Mouse (Mus musculus): ENCODE measurements at regions not wholly inside any gene's neighbourhood (a gene's known extent, or its start where the extent isn't known, plus 50 kb on each side); places are given as distances from the start of the nearest gene placed in this dataset.
"Not testable (repeated sequence)": the region's sequence is repeated elsewhere in the genome, so short reads cannot be mapped to it uniquely, and the experiment has no call there.

DNA sequence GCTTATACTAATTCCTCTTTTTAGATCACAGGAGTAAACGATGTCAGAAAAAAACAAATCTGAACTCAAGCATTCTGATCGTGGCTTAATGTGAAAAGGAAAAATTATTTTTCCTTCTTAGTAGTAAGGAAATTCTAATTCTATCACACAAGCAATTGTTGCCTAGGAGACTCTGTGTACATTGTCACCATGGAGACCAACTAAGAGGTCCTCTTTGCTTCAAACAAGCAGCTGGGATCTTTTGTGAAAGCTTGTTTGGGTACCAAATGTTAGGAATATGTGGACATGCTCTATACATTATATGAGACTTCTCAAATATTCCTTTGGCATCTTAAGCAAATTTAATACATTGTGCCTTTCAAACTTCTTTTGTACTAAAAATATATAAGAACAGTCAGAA is 345.9 kb upstream of the Atp10a start:
- DNase-seq (ENCODE audit: low read depth, low spot score), result no peak

DNA sequence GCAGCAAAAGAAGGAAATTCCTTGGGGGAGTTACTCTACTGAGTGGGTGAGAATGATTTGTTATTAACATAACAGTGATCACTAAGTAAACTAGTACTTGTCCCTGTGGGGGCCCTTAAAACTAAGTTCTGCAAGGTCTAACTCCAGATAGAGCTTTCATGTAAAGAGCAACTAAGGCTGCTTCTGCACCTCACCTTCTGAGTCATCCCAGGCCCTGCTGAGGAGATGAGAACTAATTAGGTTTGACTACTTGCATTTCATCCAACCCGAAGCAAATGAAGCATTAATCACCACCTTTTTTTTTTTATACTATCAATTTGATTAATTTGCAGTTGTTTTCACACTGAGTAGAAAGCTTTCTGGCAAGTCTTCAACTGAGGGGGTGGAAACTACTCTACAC is 333.6 kb upstream of the Atp10a start:
- peak; percentile 3 for DNase-seq (ENCODE audit: low read depth, low spot score)

DNA sequence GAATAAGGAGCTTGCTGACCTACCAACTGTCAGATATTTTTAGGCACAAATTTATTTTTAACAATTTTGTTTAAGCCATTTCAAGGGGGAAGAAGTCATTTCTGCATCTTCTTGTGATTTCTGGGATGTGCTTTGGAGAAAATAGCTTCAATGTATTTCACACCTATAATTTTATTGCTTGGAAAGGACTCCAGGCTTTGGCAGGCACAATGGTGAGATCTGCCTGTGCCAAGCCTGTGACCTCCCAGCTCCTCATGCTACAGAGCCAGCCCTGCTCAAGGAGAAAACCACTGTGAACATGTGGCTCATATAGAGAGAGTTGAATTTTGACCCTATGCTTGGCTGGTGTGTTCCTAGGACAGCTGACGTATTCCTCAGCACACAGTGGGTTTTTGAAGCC is 288.6 kb upstream of the Atp10a start:
- no peak for DNase-seq (ENCODE audit: low read depth, low spot score)

DNA sequence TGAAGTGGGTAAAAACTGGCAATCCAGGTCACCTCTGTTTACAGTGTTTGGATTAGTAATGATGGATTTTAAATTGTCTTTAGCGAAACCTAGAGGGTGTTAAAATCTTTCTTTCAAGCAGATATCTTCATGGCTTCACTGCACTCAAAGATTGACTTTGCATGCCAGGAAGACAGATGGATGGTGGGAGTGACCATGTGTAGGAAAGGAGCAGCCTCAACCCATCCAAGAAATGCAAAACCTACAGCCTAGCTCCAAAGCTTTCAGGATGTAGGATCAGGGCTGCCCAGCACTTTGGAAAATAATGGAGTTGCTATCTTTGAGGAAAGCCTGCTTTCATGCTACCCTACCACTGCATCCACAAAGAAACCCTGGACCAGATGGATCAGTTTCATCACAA is 272.6 kb upstream of the Atp10a start:
- no peak for DNase-seq (ENCODE audit: low read depth, low spot score)

DNA sequence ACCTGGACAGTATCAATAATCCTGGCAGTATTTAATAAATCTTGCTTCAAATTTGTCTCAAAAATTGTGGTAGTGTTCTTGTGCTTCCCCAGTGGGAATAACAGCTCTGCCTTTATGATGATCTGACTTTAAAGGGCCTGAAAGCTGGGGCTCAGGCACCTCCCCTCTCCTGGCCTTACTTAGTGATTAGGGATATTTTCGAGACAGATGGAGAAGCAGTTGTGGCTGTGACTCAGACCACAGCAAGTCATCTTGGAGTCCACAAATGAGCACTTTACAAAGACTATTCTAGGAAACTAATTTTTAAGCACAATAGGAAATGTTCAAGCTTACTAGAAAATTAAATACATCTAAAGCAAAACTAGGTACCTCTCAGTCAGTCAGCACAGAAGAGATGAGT is 267.6 kb upstream of the Atp10a start:
- no peak for DNase-seq (ENCODE audit: low read depth, low spot score)

DNA sequence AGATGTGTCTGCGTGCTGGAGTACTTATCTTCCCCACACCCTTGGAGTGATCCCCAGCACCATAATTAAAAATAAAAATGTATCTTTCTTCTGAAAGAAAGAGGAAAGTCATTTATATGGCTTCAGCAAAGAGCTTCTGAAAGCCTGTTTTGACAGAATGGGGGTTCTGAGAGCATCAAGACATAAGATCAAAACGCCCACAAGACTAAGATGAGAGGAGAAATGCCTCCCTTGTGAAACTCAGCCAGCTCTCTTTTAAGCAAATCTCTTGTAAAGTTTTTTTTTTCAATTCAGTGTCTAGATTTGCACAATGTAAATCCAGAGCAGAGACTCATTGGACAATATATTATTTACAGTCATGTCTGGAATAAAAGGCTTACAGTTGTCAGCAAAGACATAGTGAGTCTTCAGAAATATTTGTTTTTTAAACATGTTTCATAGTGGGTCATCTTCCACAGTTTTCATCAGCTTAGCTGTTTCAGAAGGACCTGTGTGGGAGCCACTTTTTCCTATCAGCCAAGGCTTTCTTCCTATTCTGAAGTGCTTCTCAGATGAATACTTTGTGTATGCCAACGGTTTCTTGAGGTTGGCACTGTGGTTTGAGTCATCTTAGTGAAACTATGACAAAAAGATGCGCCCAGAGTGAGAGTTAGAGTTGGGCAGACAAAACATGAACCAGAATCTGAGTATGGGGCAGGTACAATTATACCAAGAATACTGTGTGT is 263.4 kb upstream of the Atp10a start:
- no peak for DNase-seq (ENCODE audit: low read depth, low spot score)

DNA sequence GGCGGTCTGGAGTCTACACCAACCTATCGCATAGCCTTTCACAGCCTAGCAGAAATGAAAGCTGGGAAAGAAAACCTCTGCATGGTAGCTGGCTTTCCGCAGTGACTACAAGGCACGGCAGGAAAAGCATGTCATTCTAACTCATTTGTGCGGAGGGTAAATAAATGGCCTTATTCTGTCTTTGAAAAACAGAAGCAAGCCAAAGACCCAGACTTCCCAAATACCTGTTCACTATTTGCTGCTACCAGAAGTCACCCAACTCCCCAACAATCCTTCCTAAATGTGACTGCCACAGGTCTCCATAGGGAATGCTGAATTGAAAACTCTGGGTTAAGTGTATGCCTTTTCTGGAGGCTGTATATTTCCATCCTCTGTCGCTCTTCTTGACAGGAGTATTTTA is 258.0 kb upstream of the Atp10a start:
- DNase-seq (ENCODE audit: low read depth, low spot score), result no peak

DNA sequence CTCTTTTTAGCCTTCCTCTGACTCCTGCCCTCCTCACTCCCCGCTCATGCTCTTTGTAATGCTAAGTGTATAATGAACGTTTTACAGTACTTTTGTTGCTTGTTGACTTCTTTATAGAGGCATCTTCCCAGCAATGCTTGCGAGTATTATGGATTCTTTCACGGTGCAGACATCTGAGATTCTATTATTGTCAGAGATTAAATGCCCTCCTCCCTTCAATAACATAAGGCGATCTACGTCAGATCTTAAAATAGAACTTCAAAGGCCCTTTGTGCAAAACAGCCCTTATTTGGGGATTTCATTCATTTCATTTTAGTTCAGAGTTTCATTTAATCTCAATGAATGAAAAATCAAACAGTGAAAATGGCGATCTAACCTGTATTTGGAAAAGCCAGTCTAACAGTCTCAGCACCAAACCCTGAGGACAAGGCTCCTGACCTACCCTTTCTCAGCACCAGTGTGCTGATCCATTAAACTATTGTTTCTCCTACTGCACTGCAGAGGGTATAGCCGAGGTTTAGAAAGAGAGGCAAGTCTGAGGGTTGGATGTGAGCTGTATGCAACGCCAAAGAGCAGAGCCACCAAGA is 257.3 kb upstream of the Atp10a start:
- peak; percentile 13 for DNase-seq (ENCODE audit: low read depth, low spot score)

DNA sequence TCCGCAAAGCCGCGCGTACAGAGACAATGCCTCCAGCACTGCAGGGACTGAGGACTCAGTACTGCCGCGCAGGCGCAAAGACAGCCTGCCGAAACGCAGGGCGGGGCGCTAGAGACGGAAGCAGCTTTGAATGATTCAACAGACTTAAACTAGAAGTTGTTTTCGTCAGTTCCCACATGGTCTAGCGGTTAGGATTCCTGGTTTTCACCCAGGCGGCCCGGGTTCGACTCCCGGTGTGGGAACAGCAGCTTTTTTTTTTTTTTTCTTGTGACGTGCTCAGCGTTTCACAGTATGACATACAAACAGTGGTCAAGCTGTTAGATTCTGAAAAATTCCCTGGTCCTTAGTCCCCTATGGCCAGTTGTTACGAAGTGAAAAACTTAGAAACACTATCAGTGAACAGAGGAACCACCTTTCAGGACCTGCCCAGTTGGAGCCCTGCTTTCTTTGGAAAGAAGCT is 256.8 kb upstream of the Atp10a start:
- DNase-seq (ENCODE audit: low read depth, low spot score), result peak; percentile 95

DNA sequence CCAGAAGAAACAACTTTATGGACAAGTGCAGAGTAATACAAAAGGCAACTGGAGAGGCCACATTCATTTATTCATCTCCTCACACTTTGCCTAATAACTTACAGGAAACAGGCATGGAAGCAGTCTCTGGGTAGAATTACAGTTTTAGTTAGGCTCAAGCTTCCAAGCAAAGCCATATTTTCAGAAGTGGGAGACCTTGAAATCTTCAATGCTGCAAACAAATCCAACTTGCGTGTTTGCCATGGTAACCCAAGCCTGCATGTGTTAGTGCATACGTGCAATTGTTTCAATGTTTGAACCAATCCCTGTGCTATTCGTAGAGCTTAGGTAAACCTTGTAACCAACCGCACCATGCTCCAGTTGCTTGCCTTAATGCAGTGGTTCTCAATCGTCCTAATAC is 256.3 kb upstream of the Atp10a start:
- DNase-seq (ENCODE audit: low read depth, low spot score), result no peak

DNA sequence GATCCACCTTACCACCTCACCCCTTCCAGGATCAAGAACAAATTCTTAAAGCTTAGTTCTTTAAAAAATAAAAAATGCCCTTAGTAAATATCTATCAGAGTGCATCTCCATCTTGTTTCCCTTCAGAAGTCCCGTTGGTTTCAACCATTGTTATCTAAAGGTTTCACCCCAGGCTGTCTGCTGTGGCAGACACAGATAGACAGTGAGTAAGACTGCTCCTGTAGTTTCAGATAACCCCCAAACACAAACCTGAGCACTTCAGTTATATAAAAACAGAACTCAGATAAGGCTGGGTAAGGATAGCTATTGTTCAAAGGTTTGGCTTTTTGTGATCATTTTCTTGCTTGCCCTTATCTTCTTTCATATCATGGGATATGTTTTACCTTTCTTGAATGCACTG is 255.4 kb upstream of the Atp10a start:
- no peak for DNase-seq (ENCODE audit: low read depth, low spot score)

DNA sequence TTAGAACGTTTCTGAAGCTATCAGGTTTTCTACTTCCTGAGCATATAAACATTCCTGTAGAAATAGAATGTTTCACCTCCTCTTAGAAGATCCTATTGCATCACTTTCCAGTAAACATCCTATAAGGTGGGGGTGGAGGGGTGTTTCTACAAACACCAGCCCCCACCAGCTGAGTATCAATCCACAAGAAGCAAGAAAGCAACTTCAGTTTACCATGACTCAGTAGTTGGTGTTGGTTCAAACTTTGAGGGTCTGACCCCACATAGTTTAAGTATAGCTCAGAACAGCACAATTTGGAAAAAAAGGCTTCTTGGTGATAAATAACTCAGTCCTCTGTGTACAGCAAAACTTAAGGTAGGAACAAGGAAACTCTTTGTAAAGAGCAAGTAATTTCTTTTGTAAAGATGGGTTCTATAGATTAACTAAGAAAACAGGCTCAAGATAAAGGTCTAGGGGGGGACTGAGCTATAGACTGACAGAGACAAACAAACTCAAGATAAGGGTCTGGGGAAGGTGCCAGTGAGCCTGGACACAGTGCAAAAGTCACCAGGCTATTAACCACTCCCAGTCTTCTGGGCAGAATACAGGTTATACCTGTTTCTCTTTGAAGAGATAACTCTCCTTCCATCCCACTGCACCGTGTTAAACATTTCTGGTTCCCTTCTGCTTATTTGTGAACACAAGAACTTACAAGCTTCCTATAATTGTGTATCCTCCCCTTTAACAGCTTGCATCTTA is 218.9 kb upstream of the Atp10a start:
- no peak for DNase-seq (ENCODE audit: low read depth, low spot score)

DNA sequence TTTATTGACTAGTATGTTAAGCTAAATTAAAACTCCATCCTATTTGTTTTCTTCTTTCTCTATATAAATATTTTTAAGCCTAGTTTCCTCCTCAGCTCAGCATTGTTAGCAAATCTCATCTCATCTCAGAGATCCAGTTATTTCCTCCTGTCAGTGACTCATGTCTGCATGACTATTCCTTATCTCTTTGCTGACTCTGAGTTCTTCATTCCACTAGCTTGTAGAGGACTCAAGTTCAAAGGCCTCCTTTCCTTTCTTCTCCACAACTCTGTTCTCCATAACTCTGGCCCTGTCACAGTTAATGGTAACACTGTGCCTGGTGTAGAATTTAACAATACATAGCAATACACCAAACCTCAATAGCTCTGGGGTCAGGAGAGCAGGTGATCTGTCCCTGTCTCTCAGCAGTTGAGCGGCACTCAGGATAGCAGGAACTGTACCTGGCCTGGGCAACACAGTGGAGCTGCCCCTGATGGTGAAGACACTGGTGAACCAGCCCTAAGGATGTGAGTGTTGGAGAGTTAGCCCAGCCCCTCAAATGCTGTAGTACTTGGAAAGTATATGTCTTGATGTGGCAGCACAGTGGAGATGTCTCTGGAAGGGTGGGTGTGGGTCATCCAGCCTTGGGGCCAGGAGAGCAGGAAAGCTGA is 213.3 kb upstream of the Atp10a start:
- no peak for DNase-seq (ENCODE audit: low read depth, low spot score)

DNA sequence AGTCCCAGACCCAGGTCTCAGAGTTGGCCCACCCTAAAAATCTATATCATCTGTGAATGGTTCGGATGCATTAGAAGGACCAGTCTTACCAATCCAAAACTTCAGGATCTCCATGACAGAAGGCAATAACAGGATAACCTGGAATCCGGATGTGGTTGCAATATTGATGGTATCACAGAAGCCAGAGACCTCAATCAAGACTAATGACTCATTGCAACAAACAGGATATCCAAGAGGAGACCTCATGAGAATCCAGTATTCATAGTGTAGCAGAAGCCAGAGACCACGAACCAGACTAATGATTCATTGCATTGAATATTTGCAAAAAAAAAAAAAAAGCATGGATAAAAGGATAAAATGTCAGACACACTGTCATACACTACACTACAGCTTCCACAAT is 212.7 kb upstream of the Atp10a start:
- no peak for DNase-seq (ENCODE audit: low read depth, low spot score)

DNA sequence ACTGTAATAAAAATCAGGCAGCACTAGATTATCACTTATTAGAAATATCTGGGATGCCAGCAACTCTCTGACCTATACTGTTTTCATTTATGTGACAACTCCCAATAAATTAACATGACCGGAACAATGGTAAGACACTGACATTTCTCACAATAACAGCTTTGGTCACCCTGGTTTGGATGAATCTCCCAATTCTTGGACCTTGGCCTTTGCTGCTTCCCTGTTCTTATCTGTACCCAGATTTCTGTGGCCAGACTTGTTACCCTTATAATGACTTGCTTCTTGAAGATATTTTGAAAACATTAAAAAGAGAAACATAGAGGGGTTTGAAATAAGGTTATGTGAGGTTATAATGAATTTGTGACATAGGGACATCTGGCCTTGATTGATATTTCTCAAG is 210.2 kb upstream of the Atp10a start:
- DNase-seq (ENCODE audit: low read depth, low spot score), result no peak

DNA sequence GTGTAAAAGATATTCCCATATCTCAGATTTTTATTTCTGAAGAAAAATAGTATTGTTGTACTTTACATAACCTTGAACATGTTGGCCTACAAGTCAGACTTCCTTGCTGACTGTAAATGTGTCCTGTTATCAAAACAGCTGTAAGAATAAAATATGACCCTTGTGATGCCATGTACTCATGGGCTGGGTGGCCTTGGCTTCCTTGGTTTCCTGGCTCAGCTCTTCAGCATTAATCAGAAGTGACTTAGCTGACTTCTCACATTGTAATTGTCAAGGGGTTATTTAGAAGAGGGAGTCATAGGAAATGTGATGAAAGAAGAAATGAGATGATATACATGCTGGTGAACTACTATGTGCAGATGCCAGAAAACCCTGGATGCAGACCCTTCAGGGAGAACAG is 209.7 kb upstream of the Atp10a start:
- DNase-seq (ENCODE audit: low read depth, low spot score), result no peak

DNA sequence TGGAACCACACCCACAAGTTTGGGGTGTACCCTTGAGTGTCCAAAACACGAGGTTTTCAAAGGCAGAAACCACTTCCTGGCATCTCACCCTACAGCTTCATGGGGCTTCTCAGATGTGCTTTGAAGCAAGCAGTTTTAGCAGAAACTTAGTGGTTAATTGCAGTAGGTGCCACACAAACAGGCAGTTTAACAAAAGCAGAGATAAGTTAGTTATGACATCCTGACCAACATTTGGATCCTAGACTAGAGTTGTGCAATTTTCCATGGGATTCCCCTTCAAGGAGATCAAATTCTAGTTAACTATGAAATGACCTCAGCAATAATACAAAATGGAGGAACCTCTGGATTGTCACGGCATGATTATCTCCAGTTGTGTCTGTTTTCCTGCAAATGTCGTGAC is 207.2 kb upstream of the Atp10a start:
- no peak for DNase-seq (ENCODE audit: low read depth, low spot score)

DNA sequence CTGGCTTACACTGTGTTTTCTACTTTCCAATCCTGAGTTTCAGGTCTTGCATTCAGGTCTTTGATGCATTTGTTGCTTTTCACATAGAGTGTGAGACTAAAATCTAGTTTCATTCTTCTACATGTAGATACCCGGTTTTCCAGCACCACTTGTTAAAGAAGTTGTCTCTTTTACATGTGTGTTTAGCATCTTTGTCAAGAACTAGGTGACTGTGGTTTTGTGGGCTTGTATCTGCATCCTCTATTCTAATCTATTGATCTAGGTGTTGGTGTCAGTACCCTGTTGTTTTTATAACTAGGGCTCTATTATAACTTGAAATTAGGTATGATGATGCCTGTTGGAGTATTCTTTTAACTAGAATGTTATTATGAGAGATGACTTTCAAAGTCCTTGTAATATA is 204.0 kb upstream of the Atp10a start:
- DNase-seq (ENCODE audit: low read depth, low spot score), result no peak

DNA sequence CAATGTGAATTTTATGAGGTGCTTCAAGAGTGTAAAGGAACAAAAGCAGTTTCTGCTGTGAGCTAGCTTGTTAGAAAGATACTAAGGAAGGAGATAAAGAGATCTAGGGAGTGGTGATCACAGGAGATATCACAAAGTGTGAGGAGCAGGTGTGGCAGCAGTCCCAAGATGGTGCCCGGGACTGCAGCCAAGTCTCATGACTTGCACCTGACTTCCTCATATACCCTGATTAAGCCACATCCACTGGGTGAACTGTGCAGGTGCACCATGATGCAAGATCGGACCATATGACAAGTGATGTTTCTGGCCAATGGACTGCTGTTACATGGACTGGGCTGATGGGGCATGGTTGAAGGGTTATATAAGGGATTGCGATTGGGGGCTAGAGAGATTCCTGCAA is 197.8 kb upstream of the Atp10a start:
- DNase-seq (ENCODE audit: low read depth, low spot score), result not testable (repeated sequence)

DNA sequence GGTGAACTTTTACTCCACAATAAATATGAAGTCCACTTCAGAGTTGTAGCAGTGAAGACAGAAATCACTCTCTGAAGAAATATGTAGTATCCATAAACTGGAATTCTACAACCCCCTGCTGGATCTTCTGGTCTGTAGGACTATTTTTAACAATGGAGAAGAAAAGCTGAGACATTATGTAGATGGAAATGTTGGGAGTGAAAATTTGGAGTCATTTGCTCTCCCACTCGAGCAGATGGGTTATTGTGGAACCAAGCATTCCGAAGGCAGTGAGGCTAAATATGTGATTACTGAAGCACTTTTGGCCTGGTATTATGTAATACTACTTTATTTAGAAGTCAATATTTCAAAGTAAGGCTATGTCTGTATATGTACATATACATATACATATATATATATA is 195.0 kb upstream of the Atp10a start:
- no peak for DNase-seq (ENCODE audit: low read depth, low spot score)

DNA sequence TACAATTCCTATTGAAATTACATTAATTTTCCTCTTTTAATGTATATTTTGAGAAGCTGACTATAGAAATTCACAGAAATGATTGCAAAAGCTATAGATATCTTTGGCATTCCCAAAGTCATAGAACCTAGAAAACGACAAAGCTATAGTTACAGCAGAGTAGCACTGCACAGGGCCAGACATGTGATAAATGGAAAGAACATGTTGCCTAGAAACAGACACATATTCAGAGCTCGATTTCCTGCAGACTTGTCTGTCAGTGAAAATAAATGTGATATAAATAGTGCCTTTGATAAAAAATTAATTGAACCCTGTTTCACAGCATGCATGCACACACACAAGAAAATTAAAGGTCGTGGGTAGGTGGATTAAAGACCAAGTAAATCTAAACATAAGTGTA is 182.8 kb upstream of the Atp10a start:
- DNase-seq (ENCODE audit: low read depth, low spot score), result no peak

DNA sequence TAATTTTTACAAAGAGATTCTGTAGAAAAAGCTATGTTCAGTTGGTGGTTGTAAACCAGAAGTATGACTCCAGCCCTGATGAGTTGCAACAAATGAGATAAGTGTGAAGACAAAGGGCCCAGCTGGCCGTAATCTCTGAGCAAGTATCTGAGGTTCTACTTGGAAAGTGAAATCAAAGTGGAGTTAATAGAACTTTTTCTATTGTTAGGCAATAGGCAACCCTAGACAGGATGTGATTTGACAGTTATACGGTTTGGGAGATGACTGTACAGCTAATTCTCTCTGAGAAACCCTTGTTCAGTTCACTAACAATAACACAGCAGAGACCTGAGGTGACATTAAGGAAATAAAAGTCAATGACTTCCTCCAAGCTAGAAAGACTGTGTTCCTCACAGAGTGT is 180.8 kb upstream of the Atp10a start:
- DNase-seq (ENCODE audit: low read depth, low spot score), result no peak

DNA sequence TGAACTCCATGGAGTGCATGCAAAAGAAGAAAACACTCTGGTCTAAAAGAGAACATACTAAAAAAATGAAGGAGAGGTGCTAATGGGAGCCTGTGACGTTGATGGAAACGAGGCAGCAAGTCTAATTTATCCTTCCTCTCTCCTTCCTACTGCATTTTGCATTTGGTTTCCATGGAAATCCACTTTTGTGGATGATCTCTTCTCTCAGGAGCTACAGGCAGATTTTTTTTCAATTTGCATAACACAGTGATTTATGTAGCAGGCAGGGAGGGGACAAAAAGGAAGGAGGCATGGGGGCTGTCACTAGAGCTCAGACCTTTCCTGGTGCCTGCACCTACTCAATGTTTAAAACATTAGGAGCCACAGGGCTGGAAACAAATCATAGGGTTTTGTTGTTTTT is 167.7 kb upstream of the Atp10a start:
- no peak for DNase-seq (ENCODE audit: low read depth, low spot score)

Measured in ZHBTc4 (cell line).